Mouse (Mus musculus) Patski (cell line): Measurements from ENCODE around the gene Tpcn1. TPM values are rescaled to one million over a fixed set of nuclear protein-coding genes. Genes with fewer than 3 reads are reported as not detected.

Experiments
- ATAC-seq: fragments of 100-300 bp; one replicate; pipeline ENCODE4 v1.8.0; 2021
- CTCF ChIA-PET: fragments of 350-600 bp; sonication (Branson Sonifier 250); formaldehyde crosslinking; loops from one replicate; lab custom pipeline; 2022; ENCODE audit warnings: inconsistent platforms; lab: Charles Lee
- POLR2A ChIA-PET: fragments of 350-600 bp; sonication (Branson Sonifier 250); formaldehyde crosslinking; loops from one replicate; lab custom pipeline; 2022; ENCODE audit warnings: antibody characterized with exemption, inconsistent platforms; lab: Charles Lee
- DNase-seq: peaks from one replicate; pipeline ENCODE4 v3.0.0-alpha.2; 2011; ENCODE audit warnings: low read depth, low spot score
- H3K27me3 ChIP-seq: fragments of 371-371 bp; one replicate; pipeline ENCODE4 v1.5.1; 2021
- CTCF ChIP-seq: fragments of 100-300 bp; IDR thresholded peaks from one replicate; pipeline ENCODE4 v1.5.1; 2021
- in situ Hi-C: fragments of 300-500 bp; cut with MboI; formaldehyde crosslinking; loops from 3 replicates; pipeline ENCODE4 v1.11.1; 2018; ENCODE audit warnings: low pct_unique_long_range_greater_than_20kb, mixed read lengths
- polyA plus RNA-seq: library from polyadenylated mRNA; unstranded; gene quantifications from one replicate; pipeline ENCODE4 v1.2.3, GENCODE M21; 2021

Gene Tpcn1
- polyA plus RNA-seq, 1 experiment from 2014 or later = 125 TPM

DNA sequence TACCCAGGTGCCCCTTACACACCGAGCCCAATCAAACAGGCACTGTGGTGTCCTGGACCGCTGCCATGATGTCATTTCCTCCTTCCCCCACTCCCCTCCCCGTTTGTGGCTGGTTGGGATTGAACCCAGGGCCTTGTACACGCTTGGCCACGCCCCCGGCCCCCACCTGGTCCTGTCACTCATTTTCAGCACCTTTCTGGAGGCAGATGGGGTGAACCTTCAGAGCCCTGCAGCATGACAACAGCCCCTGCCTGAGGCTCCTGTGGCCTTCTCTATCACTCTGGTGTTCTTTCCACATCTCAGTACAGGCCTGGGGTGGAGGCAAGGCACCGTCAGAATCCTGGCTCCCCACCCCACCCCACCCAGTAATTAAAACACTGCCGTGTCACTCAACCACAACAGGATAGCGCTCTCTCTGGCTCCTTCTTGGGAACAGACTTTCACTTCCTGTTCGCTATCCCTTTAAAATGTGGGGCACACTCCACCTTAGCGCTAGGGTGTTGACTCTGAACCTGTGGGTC is 11.6 kb downstream of the Tpcn1 start:
- no peak for DNase-seq
- POLR2A ChIA-PET = interaction anchor here (2.8 kb wide), 1 partner anchor 11 kb away, joined by 31 read pairs; no protein-coding TSS in a partner anchor
- in situ Hi-C loops = no loop called here
- TF ChIP-seq CTCF = no peak
- ATAC-seq = no peak
- CTCF ChIA-PET = no interaction called here
- H3K27me3 ChIP-seq = no peaks in the 10 kb centered on the region

- no peak for TF ChIP-seq CTCF
- CTCF ChIA-PET = interaction anchor here (1.3 kb wide), 1 partner anchor 9 kb away, joined by 3 read pairs; no protein-coding TSS in a partner anchor
- DNase-seq (no peak), ATAC-seq (no peak)
- POLR2A ChIA-PET = interaction anchor here (1.1 kb wide), 1 partner anchor 14 kb away, joined by 4 read pairs; no protein-coding TSS in a partner anchor
- in situ Hi-C loops = no loop called here
- no peaks in the 10 kb centered on the region for H3K27me3 ChIP-seq
Measured at GRCm38 (mm10) chr5:120574469-120575063, 13.9 kb downstream of the Tpcn1 start.

GRCm38 (mm10) chr5:120571056-120571740 is 17.3 kb downstream of the Tpcn1 start:
- no peak for DNase-seq
- CTCF ChIA-PET = interaction anchor here (0.8 to 7.7 kb wide), 2 partner anchors 9 to 21 kb away, joined by 3 to 51 read pairs; no protein-coding TSS in a partner anchor
- no peaks in the 10 kb centered on the region for H3K27me3 ChIP-seq
- in situ Hi-C loops = no loop called here
- POLR2A ChIA-PET = interaction anchor here (0.6 to 1.6 kb wide), 3 partner anchors 17 to 48 kb away, joined by 3 to 5 read pairs (median 3); partner anchors contain the start of genes Iqcd and Tpcn1
- no peak for ATAC-seq
- no peak for TF ChIP-seq CTCF

DNA sequence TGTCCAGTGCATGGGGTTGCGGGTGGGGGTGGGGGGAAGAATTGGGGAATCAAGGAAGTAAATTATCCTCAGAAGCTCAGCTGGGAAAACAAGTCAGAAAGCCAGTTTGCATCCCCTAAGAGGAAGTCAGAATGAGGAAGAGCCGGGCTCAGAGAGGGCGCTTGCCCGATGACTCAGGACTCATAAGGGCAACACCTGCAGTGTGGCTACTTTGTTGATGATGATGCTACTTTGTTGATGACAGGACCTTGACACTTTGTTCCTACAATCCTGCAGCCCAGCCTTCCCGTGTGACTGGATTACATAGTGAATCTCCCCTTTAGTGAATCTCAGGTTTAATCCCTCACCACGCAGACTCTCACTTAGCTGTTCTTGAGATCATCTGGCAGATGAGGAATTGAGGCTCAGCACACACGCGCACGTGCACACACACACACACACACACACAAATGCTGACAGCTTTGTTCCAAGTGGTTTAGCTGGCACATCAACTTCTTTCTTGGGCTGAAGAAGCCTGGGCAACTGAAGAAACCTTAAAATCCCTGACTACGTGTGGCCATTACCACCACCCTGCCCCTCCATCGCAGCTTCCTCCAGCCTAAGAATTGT is 18.1 kb downstream of the Tpcn1 start:
- no peak for DNase-seq
- no peaks in the 10 kb centered on the region for H3K27me3 ChIP-seq
- in situ Hi-C loops = no loop called here
- TF ChIP-seq CTCF = no peak
- CTCF ChIA-PET = interaction anchor here (0.9 to 7.7 kb wide), 2 partner anchors 9 to 34 kb away, joined by 3 to 51 read pairs; no protein-coding TSS in a partner anchor
- no peak for ATAC-seq
- POLR2A ChIA-PET = interaction anchor here (0.6 to 1.7 kb wide), 6 partner anchors 8 to 47 kb away, joined by 3 to 5 read pairs (median 4); partner anchors contain the start of genes Iqcd and Tpcn1

DNA sequence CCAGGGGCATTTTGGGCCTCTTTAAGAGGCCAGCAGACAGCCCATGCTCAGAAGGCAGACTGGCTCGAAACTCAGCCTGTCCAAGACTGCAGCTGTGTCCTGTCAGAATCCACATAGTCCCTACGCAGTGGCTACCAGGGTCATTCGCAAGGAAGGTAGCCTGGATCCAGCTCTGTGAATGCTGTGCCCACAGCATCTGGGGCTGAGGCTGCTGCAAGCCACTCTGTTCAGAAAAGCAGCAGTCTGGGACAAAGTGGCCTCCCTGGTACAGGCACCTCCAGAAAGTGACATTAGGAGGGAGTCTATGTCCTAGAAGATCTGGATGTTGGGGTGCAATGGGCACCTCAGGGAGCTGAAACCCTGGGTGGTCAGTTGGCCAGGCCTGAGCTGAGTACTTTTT is 18.7 kb downstream of the Tpcn1 start:
- ChIA-PET POLR2A (interaction anchor here (1.0 to 2.7 kb wide), 4 partner anchors 9 to 18 kb away, joined by 3 to 10 read pairs (median 4); partner anchors contain the start of genes Iqcd and Tpcn1), CTCF (interaction anchor here (0.9 to 7.7 kb wide), 2 partner anchors 10 to 35 kb away, joined by 3 to 51 read pairs; no protein-coding TSS in a partner anchor)
- in situ Hi-C loops = no loop called here
- no peak for ATAC-seq
- no peak for DNase-seq
- TF ChIP-seq CTCF = no peak
- H3K27me3 ChIP-seq = no peaks in the 10 kb centered on the region

- ChIA-PET CTCF (interaction anchor here (7.7 kb wide), 1 partner anchor 11 kb away, joined by 51 read pairs; no protein-coding TSS in a partner anchor), POLR2A (interaction anchor here (1.1 to 2.7 kb wide), 5 partner anchors 9 to 26 kb away, joined by 4 to 10 read pairs (median 6); partner anchors contain the start of genes Iqcd and Tpcn1)
- no peak for TF ChIP-seq CTCF
- in situ Hi-C loops = no loop called here
- no peaks in the 10 kb centered on the region for H3K27me3 ChIP-seq
- no peak for ATAC-seq
- no peak for DNase-seq
Measured at GRCm38 (mm10) chr5:120568964-120569363, 19.5 kb downstream of the Tpcn1 start.

DNA sequence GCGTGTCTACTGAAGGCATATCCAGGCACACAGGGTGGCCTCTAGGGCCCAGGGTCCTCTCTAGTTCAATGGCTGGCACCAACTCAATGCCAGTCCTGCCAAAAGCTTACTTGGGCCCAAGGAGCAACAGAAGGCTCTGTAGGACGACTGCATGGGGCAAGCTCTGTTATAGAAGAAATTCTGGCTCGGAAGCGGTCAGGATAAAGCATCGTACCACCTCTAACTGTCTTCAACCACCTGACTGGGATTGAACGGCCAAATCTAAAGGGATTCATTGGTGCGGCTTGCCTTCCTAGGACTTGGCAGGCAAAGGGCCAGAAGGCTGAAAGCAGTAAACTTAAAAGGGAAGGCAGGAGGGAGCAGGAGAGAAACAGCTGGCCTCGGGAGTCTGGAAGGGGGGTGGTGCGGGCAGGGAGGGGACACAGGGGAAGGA is 20.1 kb downstream of the Tpcn1 start:
- ChIA-PET POLR2A (interaction anchor here (1.1 to 4.2 kb wide), 5 partner anchors 10 to 27 kb away, joined by 4 to 31 read pairs (median 6); partner anchors contain the start of genes Iqcd and Tpcn1), CTCF (interaction anchor here (0.7 to 7.7 kb wide), 2 partner anchors 11 to 54 kb away, joined by 3 to 51 read pairs; no protein-coding TSS in a partner anchor)
- in situ Hi-C loops = no loop called here
- no peaks in the 10 kb centered on the region for H3K27me3 ChIP-seq
- DNase-seq (no peak), ATAC-seq (no peak)
- TF ChIP-seq CTCF = no peak

DNA sequence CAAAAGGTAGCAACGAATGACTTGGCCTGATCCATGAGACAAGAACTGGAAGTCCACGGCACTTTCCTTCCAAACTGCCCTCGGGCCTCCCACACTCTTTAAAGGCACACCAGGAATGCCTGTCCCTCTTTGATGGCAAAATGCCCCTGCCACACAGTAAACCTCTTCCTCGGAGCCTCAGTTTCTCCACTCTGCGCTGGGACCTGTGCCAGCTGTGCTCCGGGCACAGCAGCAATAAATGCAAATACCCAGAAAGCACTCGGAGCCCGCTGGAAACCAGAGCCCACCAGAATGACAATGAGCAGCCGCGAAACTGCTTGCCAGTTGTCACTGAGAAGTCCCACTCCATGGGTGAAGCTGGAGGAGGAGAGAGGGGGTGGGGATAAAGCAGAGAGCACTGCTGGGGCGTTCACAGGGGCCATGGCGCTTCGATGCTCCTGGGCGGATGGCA is 20.7 kb downstream of the Tpcn1 start:
- ChIA-PET POLR2A (interaction anchor here (1.1 to 4.2 kb wide), 4 partner anchors 11 to 28 kb away, joined by 4 to 31 read pairs (median 7); partner anchors contain the start of genes Iqcd and Tpcn1), CTCF (interaction anchor here (0.7 to 7.7 kb wide), 3 partner anchors 12 to 53 kb away, joined by 3 to 51 read pairs (median 11); partner anchors contain the start of genes Iqcd and Tpcn1)
- DNase-seq = no peak
- in situ Hi-C loops = no loop called here
- ATAC-seq = no peak
- H3K27me3 ChIP-seq = no peaks in the 10 kb centered on the region
- TF ChIP-seq CTCF = no peak

DNA sequence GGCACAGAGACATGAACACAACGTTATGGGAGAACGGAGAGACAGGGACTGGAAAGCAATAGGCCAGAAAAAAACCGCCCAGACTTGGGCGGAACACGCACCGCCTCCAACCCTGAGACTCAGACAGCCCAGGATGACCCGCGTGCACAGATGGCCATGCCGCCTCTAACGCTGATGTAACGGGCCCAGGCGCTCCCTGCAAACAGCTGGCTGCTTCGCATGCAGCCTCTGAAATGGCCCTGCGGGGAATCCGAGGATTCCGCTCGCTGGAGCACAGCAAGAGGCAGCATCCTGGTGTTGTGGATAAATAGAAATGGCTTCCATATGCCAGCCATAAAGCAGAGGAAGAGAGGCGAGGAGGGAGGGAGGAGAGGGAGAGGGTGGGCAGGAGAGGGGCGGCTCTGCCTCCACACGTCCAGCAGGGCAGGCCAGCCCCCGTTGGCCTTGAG is 21.2 kb downstream of the Tpcn1 start:
- peak; percentile 50 for ATAC-seq
- ChIA-PET CTCF (interaction anchor here (2.3 to 7.7 kb wide), 2 partner anchors 13 to 21 kb away, joined by 11 to 51 read pairs; partner anchors contain the start of genes Iqcd and Tpcn1), POLR2A (interaction anchor here (1.1 to 4.2 kb wide), 6 partner anchors 11 to 56 kb away, joined by 3 to 31 read pairs (median 6); partner anchors contain the start of genes Iqcd and Tpcn1)
- no peak for DNase-seq
- no peak for TF ChIP-seq CTCF
- in situ Hi-C loops = no loop called here
- H3K27me3 ChIP-seq = no peaks in the 10 kb centered on the region
